Mouse (Mus musculus): Measurements from ENCODE around the gene Socs3. TPM values are rescaled to one million over a fixed set of nuclear protein-coding genes. Genes with fewer than 3 reads are reported as not detected.

The Socs3 gene
- total and polyA plus RNA-seq, 2 experiments from 2014 or later: 6.5 to 11.0 TPM

DNA sequence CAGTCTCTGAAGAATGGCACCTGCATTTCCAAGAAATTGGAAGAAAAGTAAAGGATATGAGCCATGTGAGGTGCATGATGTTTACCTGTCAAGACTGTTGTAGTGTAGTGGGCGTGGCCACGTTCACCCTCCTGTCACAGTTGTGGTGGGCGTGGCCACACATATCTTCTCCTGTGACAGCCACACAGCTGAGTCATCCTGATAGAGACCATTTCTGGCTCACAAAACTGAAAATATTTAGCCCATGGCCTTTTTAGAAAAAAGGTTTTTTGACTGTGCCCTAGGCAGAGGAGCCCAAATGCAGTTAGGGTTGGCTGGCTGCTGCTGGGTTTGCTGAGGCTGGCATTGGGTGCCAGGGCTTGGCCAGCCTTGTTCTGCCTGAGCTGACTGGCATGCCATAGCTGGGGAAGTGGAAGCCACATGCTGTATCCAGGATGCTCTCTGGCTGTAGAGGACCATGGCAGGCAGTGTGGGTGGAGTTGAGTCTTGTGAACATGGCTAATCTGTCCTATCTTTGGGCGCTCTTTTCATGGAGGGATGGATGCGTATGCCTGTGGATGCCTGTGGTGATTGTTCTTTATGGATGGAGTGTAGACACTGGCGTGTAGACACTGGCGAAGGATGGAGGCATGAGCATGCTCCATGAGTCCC, 30.8 kb upstream of the Socs3 start:
- no peaks in the 10 kb centered on the region for H3K27me3 ChIP-seq (ENCODE audit: insufficient read depth, low read length)
- H3K4me3 ChIP-seq (ENCODE audit: low read depth, low read length): no peak overlapping the region
- H3K27ac ChIP-seq (ENCODE audit: low read depth, low read length): no peak overlapping the region
- DNase-seq (no peak), ATAC-seq (no peak)
- no peak overlapping the region for H3K9ac ChIP-seq
- no peak for TF ChIP-seq CTCF (IDR thresholded peaks at IDR 0.05; ENCODE audit: low read depth)
- H3K9me3 ChIP-seq (ENCODE audit: low read length): no peaks in the 10 kb centered on the region
- peaks cover 55% of the 10 kb centered on the region for H3K36me3 ChIP-seq (ENCODE audit: insufficient read depth)
- WGBS: 92% methylated on average over 7 of the region's 7 CpGs
- no peak overlapping the region for H3K4me2 ChIP-seq (ENCODE audit: low read depth)
- H3K4me1 ChIP-seq (ENCODE audit: insufficient read depth): no peaks in the 10 kb centered on the region

GRCm38 (mm10) chr11:118000083-118000482, 30.2 kb upstream of the Socs3 start:
- no peak for ATAC-seq
- Histone ChIP-seq H3K4me3 (ENCODE audit: low read depth, low read length) (no peak overlapping the region), H3K4me1 (ENCODE audit: insufficient read depth) (no peaks in the 10 kb centered on the region), H3K4me2 (ENCODE audit: low read depth) (no peak overlapping the region), H3K27ac (ENCODE audit: low read depth, low read length) (no peak overlapping the region), H3K36me3 (ENCODE audit: insufficient read depth) (peaks cover 49% of the 10 kb centered on the region), H3K9me3 (ENCODE audit: low read length) (no peaks in the 10 kb centered on the region), H3K27me3 (ENCODE audit: insufficient read depth, low read length) (no peaks in the 10 kb centered on the region), H3K9ac (no peak overlapping the region)
- DNase-seq: no peak
- no peak for TF ChIP-seq CTCF (IDR thresholded peaks at IDR 0.05; ENCODE audit: low read depth)
- WGBS: 53% methylated on average over 1 of the region's 1 CpGs

DNA sequence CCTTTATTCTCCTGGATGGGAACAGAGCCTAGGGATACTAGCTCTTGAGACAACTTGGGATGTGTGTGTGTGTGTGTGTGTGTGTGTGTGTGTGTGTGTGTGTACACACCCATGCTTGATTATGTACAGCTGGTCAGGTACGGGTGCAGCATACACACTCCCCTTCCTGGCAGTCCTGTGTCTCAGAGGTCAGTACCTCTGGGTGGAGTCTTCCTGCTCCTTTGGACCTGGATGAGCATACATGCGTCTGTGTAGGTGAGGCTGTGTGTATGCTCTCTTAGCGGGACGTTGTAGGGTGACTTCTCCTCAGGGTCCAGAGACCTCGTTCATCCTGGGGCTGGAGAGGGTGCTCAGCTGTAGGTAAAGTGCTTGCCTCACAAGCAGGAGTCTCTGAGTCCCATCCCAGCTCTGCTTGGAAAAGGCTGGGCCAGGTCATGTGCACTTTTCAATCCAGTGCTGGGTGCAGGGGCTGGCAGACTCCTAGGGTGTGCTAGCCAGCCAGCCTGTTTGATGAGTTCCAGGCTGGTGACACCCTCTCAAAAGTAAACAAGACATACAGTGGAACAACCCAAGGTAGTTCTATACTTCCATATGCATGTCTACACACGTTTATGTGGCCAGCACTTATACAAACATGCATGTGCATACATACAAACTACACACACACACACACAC, 29.6 kb upstream of the Socs3 start:
- H3K36me3 ChIP-seq (ENCODE audit: insufficient read depth): peaks cover 43% of the 10 kb centered on the region
- H3K9me3 ChIP-seq (ENCODE audit: low read length): no peaks in the 10 kb centered on the region
- no peak overlapping the region for H3K9ac ChIP-seq
- DNase-seq: no peak
- H3K4me3 ChIP-seq (ENCODE audit: low read depth, low read length): no peak overlapping the region
- no peaks in the 10 kb centered on the region for H3K4me1 ChIP-seq (ENCODE audit: insufficient read depth)
- 88% methylated on average over 6 of the region's 6 CpGs for WGBS
- no peak for TF ChIP-seq CTCF (IDR thresholded peaks at IDR 0.05; ENCODE audit: low read depth)
- no peak for ATAC-seq
- no peak overlapping the region for H3K4me2 ChIP-seq (ENCODE audit: low read depth)
- no peak overlapping the region for H3K27ac ChIP-seq (ENCODE audit: low read depth, low read length)
- no peaks in the 10 kb centered on the region for H3K27me3 ChIP-seq (ENCODE audit: insufficient read depth, low read length)

DNA sequence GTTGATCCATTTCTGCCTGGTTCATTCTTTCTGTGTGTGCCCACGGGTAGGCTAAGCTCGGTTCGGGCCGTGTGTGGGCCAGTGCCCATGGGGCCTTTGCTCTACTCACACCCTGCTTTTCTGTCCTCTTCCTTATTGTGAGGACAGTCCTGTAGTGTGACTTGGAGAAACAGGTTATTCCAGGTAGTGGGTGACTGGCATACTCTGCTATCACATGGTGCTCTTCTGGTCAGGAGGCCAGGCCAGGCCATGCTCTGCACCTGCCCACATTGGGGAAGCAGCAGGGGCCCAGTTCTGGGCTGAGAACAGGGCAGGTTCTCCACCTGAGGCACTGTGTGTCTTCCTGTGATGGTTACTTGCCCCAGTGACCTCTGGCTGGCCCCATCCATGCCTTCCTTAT, 28.5 kb upstream of the Socs3 start:
- DNase-seq: no peak
- ATAC-seq: no peak
- 92% methylated on average over 4 of the region's 4 CpGs for WGBS
- no peak overlapping the region for H3K4me3 ChIP-seq (ENCODE audit: low read depth, low read length)
- no peaks in the 10 kb centered on the region for H3K27me3 ChIP-seq (ENCODE audit: insufficient read depth, low read length)
- no peak overlapping the region for H3K9ac ChIP-seq
- H3K4me2 ChIP-seq (ENCODE audit: low read depth): no peak overlapping the region
- peaks cover 33% of the 10 kb centered on the region for H3K36me3 ChIP-seq (ENCODE audit: insufficient read depth)
- H3K4me1 ChIP-seq (ENCODE audit: insufficient read depth): peaks cover 5% of the 10 kb centered on the region; the same call in 1 of the 2 replicates
- no peaks in the 10 kb centered on the region for H3K9me3 ChIP-seq (ENCODE audit: low read length)
- no peak for TF ChIP-seq CTCF (IDR thresholded peaks at IDR 0.05; ENCODE audit: low read depth)
- H3K27ac ChIP-seq (ENCODE audit: low read depth, low read length): no peak overlapping the region

DNA sequence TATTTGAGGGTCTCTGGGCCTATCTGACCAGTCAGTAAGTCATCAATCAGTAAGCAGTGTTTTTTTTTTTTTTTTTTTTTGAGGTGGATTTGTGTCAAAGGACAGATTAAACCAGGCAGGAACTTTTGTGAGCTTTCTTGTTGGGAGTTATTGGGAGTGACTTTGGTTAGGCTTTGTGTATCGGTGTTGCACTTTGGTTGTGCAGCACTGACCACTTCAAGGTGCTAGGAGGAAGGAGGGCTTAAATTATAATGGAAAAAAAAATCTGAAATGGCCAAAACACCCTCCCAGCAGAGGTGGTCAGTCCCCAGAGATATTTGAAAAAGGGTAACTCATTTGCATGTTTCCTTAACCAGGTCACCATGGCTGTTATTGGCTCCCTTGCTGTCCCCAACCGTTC, 27.2 kb upstream of the Socs3 start:
- Histone ChIP-seq H3K9me3 (ENCODE audit: low read length) (no peaks in the 10 kb centered on the region), H3K4me3 (ENCODE audit: low read depth, low read length) (no peak overlapping the region), H3K4me2 (ENCODE audit: low read depth) (no peak overlapping the region), H3K9ac (no peak overlapping the region), H3K4me1 (ENCODE audit: insufficient read depth) (peaks cover 5% of the 10 kb centered on the region; the same call in 1 of the 2 replicates), H3K27me3 (ENCODE audit: insufficient read depth, low read length) (no peaks in the 10 kb centered on the region), H3K27ac (ENCODE audit: low read depth, low read length) (no peak overlapping the region), H3K36me3 (ENCODE audit: insufficient read depth) (peaks cover 22% of the 10 kb centered on the region)
- no peak for DNase-seq
- TF ChIP-seq CTCF (IDR thresholded peaks at IDR 0.05; ENCODE audit: low read depth): no peak
- no peak for ATAC-seq
- 93% methylated on average over 2 of the region's 2 CpGs for WGBS

DNA sequence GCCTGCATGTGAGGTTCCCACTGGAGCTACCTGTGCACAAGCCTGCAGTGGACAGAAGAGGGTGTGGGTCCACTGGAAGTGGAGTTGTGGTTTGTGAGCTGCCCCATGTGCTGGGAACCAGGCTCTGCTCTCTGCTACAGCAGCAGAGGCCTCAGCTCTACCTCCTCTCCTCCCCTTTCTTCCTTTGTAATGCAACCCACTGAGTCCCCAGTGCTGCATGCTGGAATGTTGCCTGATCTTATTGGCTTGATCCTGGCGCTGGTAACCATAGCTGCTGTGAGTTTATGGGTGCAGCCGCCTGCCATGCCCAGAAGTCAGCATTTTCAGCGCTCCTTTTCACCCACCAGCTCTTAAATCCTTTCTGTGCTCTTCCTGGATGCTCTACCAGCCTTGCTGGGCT, 26.2 kb upstream of the Socs3 start:
- H3K27ac ChIP-seq (ENCODE audit: low read depth, low read length): no peak overlapping the region
- TF ChIP-seq CTCF (IDR thresholded peaks at IDR 0.05; ENCODE audit: low read depth): no peak
- no peak overlapping the region for H3K4me3 ChIP-seq (ENCODE audit: low read depth, low read length)
- DNase-seq: no peak
- no peaks in the 10 kb centered on the region for H3K27me3 ChIP-seq (ENCODE audit: insufficient read depth, low read length)
- peaks cover 5% of the 10 kb centered on the region; the same call in 1 of the 2 replicates for H3K4me1 ChIP-seq (ENCODE audit: insufficient read depth)
- 21% methylated on average over 3 of the region's 3 CpGs for WGBS
- peaks cover 12% of the 10 kb centered on the region for H3K36me3 ChIP-seq (ENCODE audit: insufficient read depth)
- no peaks in the 10 kb centered on the region for H3K9me3 ChIP-seq (ENCODE audit: low read length)
- ATAC-seq: no peak
- H3K4me2 ChIP-seq (ENCODE audit: low read depth): no peak overlapping the region
- no peak overlapping the region for H3K9ac ChIP-seq

DNA sequence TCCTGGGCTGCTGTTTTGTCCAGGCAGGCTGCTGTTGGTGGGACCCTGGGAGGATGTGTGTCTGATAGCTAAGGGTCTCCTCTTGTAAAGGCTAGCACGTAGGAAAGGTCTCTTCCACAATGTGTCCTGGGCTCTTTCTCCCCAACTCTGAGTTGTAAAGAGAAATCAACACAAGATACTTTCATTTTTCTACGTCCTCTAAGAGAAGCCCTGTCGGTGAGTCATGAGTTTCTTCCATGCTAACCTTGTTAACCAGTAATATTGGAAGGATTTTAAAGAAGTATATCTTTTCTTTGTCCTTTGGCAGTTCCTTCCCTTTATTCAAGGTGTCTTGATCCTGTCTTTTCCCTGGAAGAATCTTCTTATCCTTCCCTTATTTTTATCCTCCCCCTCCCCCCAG, 25.8 kb upstream of the Socs3 start:
- H3K9me3 ChIP-seq (ENCODE audit: low read length): no peaks in the 10 kb centered on the region
- no peak for TF ChIP-seq CTCF (IDR thresholded peaks at IDR 0.05; ENCODE audit: low read depth)

More for the DNA sequence above, 25.8 kb upstream of the Socs3 start:
- H3K4me1 ChIP-seq (ENCODE audit: insufficient read depth): peaks cover 5% of the 10 kb centered on the region; the same call in 1 of the 2 replicates
- no peak overlapping the region for H3K4me2 ChIP-seq (ENCODE audit: low read depth)
- no peak overlapping the region for H3K9ac ChIP-seq
- no peak for ATAC-seq
- no peak for DNase-seq
- peaks cover 8% of the 10 kb centered on the region for H3K36me3 ChIP-seq (ENCODE audit: insufficient read depth)
- no peaks in the 10 kb centered on the region for H3K27me3 ChIP-seq (ENCODE audit: insufficient read depth, low read length)
- no peak overlapping the region for H3K4me3 ChIP-seq (ENCODE audit: low read depth, low read length)
- 56% methylated on average over 3 of the region's 3 CpGs for WGBS
- H3K27ac ChIP-seq (ENCODE audit: low read depth, low read length): no peak overlapping the region
